Mouse (Mus musculus): ENCODE measurements around the gene Mtmr2.

DNA sequence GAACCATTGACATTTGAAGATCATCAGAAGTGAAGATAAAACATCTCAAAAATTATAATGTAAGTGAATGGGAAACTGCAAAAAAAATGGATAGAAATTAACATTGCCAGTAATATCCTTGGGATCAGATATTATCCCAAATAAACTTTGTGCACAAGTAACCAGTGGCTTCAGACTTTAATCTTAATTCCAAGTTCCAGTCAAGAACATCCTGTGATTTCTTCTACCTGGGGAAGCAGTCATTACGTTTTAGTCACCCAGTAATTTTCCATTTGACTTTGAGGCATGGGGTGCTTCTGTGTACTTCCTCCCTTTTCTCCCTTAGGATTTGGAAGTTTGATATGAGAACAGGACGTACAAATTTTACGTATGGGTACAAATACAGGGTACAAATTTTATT is 12.2 kb downstream of the Mtmr2 start:
- TF ChIP-seq CTCF (conservative IDR thresholded peaks at IDR 0.05; ENCODE audit: low read length) (no peak), POU5F1 (IDR thresholded peaks at IDR 0.05; ENCODE audit: borderline replicate concordance, low read length) (no peak), NANOG (IDR thresholded peaks at IDR 0.05; ENCODE audit: borderline replicate concordance, low read length) (no peak)

Measured in E14TG2a.4 (cell line).